Mouse (Mus musculus) neural tube, embryonic 15.5 days (tissue): ENCODE measurements around the gene Herc1. TPM values are rescaled to one million over a fixed set of nuclear protein-coding genes. Genes with fewer than 3 reads are reported as not detected.

ENCODE experiments used
- ATAC-seq: fragments of 200-750 bp; cut with Nextera tagmentation; 2 replicates; pipeline ENCODE4 v1.8.0; 2017; ENCODE audit warnings: mild to moderate bottlenecking, moderate TSS enrichment, moderate library complexity; ENCODE audit not compliant: low FRiP score
- H3K27ac ChIP-seq: fragments of 300-500 bp; sonication (generic); replicated peaks from 2 replicates; pipeline ENCODE4 v1.5.1; 2015; ENCODE audit warnings: mild to moderate bottlenecking, inconsistent platforms
- H3K27me3 ChIP-seq: fragments of 300-500 bp; sonication (generic); replicated peaks from 2 replicates; pipeline ENCODE4 v1.6.1; 2015; ENCODE audit warnings: inconsistent platforms
- H3K36me3 ChIP-seq: fragments of 300-500 bp; sonication (generic); 2 replicates; pipeline ENCODE4 v1.6.1; 2015; ENCODE audit warnings: inconsistent platforms
- H3K4me1 ChIP-seq: fragments of 300-500 bp; sonication (generic); 2 replicates; pipeline ENCODE4 v1.6.1; 2015; ENCODE audit warnings: inconsistent platforms
- H3K4me2 ChIP-seq: fragments of 300-500 bp; sonication (generic); 2 replicates; pipeline ENCODE4 v1.6.1; 2015; ENCODE audit warnings: inconsistent platforms, mild to moderate bottlenecking, moderate library complexity
- H3K4me3 ChIP-seq: fragments of 300-500 bp; sonication (generic); replicated peaks from 2 replicates; pipeline ENCODE4 v1.5.1; 2015; ENCODE audit warnings: mild to moderate bottlenecking, inconsistent platforms
- H3K9ac ChIP-seq: fragments of 300-500 bp; sonication (generic); replicated peaks from 2 replicates; pipeline ENCODE4 v1.6.1; 2015; ENCODE audit warnings: mild to moderate bottlenecking, inconsistent platforms
- H3K9me3 ChIP-seq: fragments of 300-500 bp; sonication (generic); replicated peaks from 2 replicates; pipeline ENCODE4 v1.6.1; 2016; ENCODE audit warnings: inconsistent platforms
- WGBS: fragments of 180-500 bp; shearing (Covaris S2); methylation state at CpG from one replicate; pipeline ENCODE4 v1.1.7; 2015; ENCODE audit warnings: mixed read lengths; 5-methylcytosine and 5-hydroxymethylcytosine counted together
- polyA plus RNA-seq: library from polyadenylated mRNA; unstranded; fragments of >200 nt; fragmentation: Nextera tagmentation; extraction: Ambion mirVana; gene quantifications from 2 replicates; pipeline ENCODE4 v1.2.1, GENCODE M21; 2015

Gene Herc1
- polyA plus RNA-seq, result 36.4 and 42.0 TPM in 2 replicates

DNA sequence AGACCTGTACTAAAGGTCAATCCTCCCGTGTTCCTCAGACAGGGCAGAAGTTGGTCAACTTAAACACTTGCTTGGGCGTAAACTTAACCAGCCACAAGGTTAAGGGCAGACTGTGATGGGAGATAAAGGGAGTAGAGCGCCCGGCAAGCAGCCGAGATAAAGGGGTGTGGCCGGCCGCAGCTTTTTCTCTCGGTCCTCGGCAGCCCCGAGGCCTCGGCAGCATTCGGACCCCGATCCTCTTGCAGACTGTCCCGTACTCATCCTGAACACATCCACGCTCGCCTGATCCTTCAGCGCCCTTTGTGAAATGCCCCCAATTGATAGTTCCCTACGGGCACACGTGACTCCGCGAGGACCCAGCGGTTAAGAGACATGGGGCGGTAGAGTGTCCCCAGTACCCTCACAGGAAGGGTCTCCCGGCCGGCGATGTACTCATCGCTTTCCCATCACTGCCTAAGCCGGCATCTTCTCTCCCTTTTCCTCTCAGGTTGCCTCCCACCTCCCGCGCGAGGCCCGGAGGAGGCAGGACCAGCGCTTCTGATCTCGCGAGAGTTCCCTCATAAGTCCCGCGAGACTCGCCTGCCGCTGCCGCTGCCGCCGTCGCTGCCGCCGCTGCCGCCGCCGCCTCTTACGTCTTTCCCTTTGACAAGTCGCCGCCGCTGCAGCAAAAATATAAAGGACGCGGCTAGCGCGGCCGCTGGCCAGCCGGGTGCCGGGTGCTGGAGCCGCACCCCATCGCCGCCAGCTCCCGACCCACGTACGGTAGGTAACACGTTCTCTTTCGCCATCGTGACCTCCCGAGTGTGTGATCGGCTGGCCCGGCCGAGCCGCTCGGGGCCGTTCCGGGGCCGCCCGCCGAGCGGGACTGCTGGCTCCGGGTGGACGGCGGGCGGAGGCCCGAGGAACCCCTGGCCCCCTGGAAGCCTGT is at the start of gene Herc1:
TSS of gene Herc1 (plus strand) at position 591 of the 928 bp plus-strand sequence.
- H3K36me3 ChIP-seq, result no peaks in the 10 kb centered on the region
- WGBS, result under 1% methylated on average over 85 of the region's 85 CpGs

GRCm38 (mm10) chr9:66304320-66305090 is 45.7 kb upstream of the Herc1 start:
- Histone ChIP-seq H3K4me2 (peak overlapping the region; percentile 58), H3K36me3 (no peaks in the 10 kb centered on the region), H3K4me1 (peaks cover 26% of the 10 kb centered on the region), H3K4me3 (no peak overlapping the region), H3K27ac (peak overlapping the region; percentile 90), H3K9ac (no peak overlapping the region), H3K27me3 (no peaks in the 10 kb centered on the region), H3K9me3 (no peaks in the 10 kb centered on the region)
- 84% methylated on average over 3 of the region's 3 CpGs for WGBS
- ATAC-seq, result peak; percentile 51

More for the DNA sequence above, at the start of gene Herc1:
- peak within 1 kb of the TSS; percentile 73 for H3K4me2 ChIP-seq
- H3K27ac ChIP-seq, result peak within 1 kb of the TSS; percentile 98
- H3K27me3 ChIP-seq, result no peaks in the 10 kb centered on the region
- H3K9ac ChIP-seq, result peak within 1 kb of the TSS; percentile 97
- ATAC-seq, result peak; percentile 91
- peaks cover 23% of the 10 kb centered on the region for H3K4me1 ChIP-seq
- peak within 1 kb of the TSS; percentile 94 for H3K4me3 ChIP-seq
- H3K9me3 ChIP-seq, result no peaks in the 10 kb centered on the region

- H3K27ac ChIP-seq, result peak overlapping the region; percentile 90
- WGBS, result 32% methylated on average over 25 of the region's 25 CpGs
- H3K9ac ChIP-seq, result peak overlapping the region; percentile 33
- H3K4me1 ChIP-seq, result peaks cover 26% of the 10 kb centered on the region
- peak; percentile 85 for ATAC-seq
- peak overlapping the region; percentile 31 for H3K4me3 ChIP-seq
- H3K4me2 ChIP-seq, result peak overlapping the region; percentile 58
- H3K9me3 ChIP-seq, result no peaks in the 10 kb centered on the region
- no peaks in the 10 kb centered on the region for H3K36me3 ChIP-seq
- H3K27me3 ChIP-seq, result no peaks in the 10 kb centered on the region
These were observed 44.8 kb upstream of the Herc1 start for GRCm38 (mm10) chr9:66305121-66306112.

DNA sequence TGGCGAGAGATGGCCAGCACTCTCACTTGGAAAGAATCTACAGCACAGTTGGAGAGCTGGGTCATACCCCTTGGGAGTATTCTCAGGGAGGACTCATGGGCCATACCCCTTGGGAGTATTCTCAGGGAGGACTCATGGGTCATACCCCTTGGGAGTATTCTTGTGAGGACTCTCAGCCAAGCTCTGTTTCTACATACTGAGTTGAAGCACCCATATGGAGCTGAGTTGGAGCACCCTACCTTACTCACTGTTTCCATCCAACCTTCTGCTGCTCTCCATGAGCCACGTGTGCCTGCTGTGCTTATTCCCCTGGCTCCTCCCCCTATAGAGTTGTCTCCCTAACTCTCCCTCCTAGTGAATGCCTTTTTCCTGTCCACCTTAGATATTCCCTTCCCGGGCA is 43.8 kb upstream of the Herc1 start:
- H3K4me3 ChIP-seq, result no peak overlapping the region
- H3K36me3 ChIP-seq, result no peaks in the 10 kb centered on the region
- H3K9me3 ChIP-seq, result no peaks in the 10 kb centered on the region
- peaks cover 26% of the 10 kb centered on the region for H3K4me1 ChIP-seq
- WGBS, result 81% methylated on average over 3 of the region's 3 CpGs
- H3K9ac ChIP-seq, result no peak overlapping the region
- H3K4me2 ChIP-seq, result no peak overlapping the region
- H3K27me3 ChIP-seq, result no peaks in the 10 kb centered on the region
- no peak for ATAC-seq
- peak overlapping the region; percentile 90 for H3K27ac ChIP-seq

- ATAC-seq, result no peak
- no peak overlapping the region for H3K27ac ChIP-seq
- H3K9ac ChIP-seq, result no peak overlapping the region
- H3K4me1 ChIP-seq, result peaks cover 26% of the 10 kb centered on the region
- H3K4me2 ChIP-seq, result no peak overlapping the region
- no peak overlapping the region for H3K4me3 ChIP-seq
- H3K27me3 ChIP-seq, result no peaks in the 10 kb centered on the region
- WGBS, result 46% methylated on average over 2 of the region's 2 CpGs
- no peaks in the 10 kb centered on the region for H3K36me3 ChIP-seq
- H3K9me3 ChIP-seq, result no peaks in the 10 kb centered on the region
These were observed 42.9 kb upstream of the Herc1 start for GRCm38 (mm10) chr9:66307341-66307740.

DNA sequence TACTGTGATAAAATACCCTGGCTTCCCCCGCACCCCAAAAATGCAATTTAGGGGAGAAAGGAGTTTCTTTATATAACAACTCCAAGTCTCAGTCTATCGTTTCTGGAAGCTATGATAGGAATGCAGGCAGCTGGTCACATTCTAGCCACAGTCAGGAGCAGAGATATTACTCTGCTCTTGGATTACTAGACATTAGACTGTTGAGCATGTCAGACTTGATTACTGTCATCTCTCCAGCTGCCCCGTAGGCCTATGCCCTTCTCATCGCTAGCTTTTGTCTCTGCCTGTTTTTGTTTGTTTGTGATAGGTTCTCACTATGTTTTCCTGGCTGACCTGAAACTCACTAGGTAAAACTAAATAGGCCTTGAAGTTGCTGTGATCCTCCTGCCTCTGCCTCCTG is 41.5 kb upstream of the Herc1 start:
- Histone ChIP-seq H3K27me3 (no peaks in the 10 kb centered on the region), H3K4me1 (peaks cover 26% of the 10 kb centered on the region), H3K9ac (no peak overlapping the region), H3K4me3 (no peak overlapping the region), H3K4me2 (no peak overlapping the region), H3K36me3 (no peaks in the 10 kb centered on the region), H3K27ac (no peak overlapping the region), H3K9me3 (no peaks in the 10 kb centered on the region)
- ATAC-seq, result no peak
- 89% methylated on average over 4 of the region's 4 CpGs for WGBS

- ATAC-seq, result no peak
- Histone ChIP-seq H3K27ac (no peak overlapping the region), H3K9me3 (no peaks in the 10 kb centered on the region), H3K4me1 (peaks cover 3% of the 10 kb centered on the region; the same call in 1 of the 2 replicates), H3K4me3 (no peak overlapping the region), H3K9ac (no peak overlapping the region), H3K4me2 (no peak overlapping the region), H3K27me3 (no peaks in the 10 kb centered on the region), H3K36me3 (no peaks in the 10 kb centered on the region)
- WGBS, result 43% methylated on average over 3 of the region's 3 CpGs
These were observed 38.8 kb upstream of the Herc1 start for GRCm38 (mm10) chr9:66311458-66311857.

DNA sequence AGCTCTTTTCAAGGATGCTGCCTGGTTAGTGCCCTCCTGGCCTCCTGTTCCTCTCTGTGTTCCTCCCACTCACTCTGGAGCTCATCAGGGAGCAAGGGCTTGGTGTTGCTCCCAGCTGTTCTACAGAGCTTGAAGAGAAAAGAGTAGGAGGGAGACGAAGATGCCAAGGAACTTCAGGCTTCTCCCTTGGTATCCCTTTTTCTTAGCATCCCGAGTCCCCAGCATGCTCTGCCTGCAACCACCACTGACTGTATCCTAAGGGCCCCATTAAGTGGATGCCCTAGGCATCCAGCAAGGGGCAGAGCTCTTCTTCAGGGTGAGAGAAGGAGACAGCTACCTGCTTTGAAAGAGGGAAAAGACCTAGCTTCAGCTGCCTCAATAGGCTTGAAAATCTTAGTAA is 33.6 kb upstream of the Herc1 start:
- H3K27ac ChIP-seq, result no peak overlapping the region
- H3K27me3 ChIP-seq, result no peaks in the 10 kb centered on the region
- ATAC-seq, result no peak
- no peaks in the 10 kb centered on the region for H3K4me1 ChIP-seq
- WGBS, result 80% methylated on average over 2 of the region's 2 CpGs
- H3K9me3 ChIP-seq, result no peaks in the 10 kb centered on the region
- H3K9ac ChIP-seq, result no peak overlapping the region
- H3K4me2 ChIP-seq, result no peak overlapping the region
- H3K36me3 ChIP-seq, result no peaks in the 10 kb centered on the region
- H3K4me3 ChIP-seq, result no peak overlapping the region

GRCm38 (mm10) chr9:66322010-66322931 is 28.0 kb upstream of the Herc1 start:
- no peaks in the 10 kb centered on the region for H3K27me3 ChIP-seq
- no peak for ATAC-seq
- no peak overlapping the region for H3K9ac ChIP-seq
- H3K4me1 ChIP-seq, result no peaks in the 10 kb centered on the region
- H3K36me3 ChIP-seq, result no peaks in the 10 kb centered on the region
- no peak overlapping the region for H3K27ac ChIP-seq
- WGBS, result 83% methylated on average over 7 of the region's 7 CpGs
- no peak overlapping the region for H3K4me2 ChIP-seq
- H3K9me3 ChIP-seq, result no peaks in the 10 kb centered on the region
- H3K4me3 ChIP-seq, result no peak overlapping the region

- Histone ChIP-seq H3K4me3 (no peak overlapping the region), H3K27me3 (no peaks in the 10 kb centered on the region), H3K27ac (no peak overlapping the region), H3K36me3 (no peaks in the 10 kb centered on the region), H3K9ac (no peak overlapping the region), H3K9me3 (no peaks in the 10 kb centered on the region), H3K4me1 (no peaks in the 10 kb centered on the region), H3K4me2 (no peak overlapping the region)
- no peak for ATAC-seq
- 84% methylated on average over 2 of the region's 2 CpGs for WGBS
These were observed 23.4 kb upstream of the Herc1 start for GRCm38 (mm10) chr9:66326879-66327278.
